9 mouse cellular contexts compared by ENCODE assay signal in the genomic region with DNA sequence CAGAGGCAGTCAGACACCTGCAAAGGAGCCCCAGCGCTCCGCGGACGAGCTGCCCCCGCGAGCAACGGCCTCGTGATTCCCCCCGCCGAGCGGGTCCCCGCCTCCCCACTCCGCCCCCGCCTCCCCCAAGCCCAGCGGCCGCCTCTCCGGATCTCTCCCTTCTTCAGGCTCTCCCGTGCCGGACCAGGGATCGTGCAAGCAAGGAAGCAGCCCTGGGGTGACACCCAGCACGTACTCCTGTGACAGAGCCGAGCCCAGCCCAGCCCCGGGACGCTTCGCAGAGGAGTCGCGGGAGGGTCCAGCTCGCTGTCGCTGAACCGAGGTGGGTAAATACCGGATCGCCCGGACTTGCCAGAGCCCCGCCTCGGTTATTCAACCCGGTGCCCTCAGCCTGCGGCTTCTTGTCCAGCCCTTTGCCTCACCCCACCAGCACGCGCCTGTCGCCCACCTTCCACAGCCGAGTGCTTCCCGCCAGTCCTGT. TPM values are rescaled to one million over a fixed set of nuclear protein-coding genes. Genes with fewer than 3 reads are reported as not detected.
DNase-seq lines count a peak whose midpoint lies in the region; ATAC-seq and TF ChIP-seq lines count a peak whose summit lies in the region.
"Had no signal": no experiment of that assay in that cellular context is flagged by ENCODE, and none has a peak within 500 bp of the region (broad histone marks: within the 10 kb centered on the region; RNA-seq: fewer than 3 reads in every experiment).

No protein-coding gene starts in this region.

- peaks cover 4% of the 10 kb centered on the region; the same call in 1 of the 2 replicates for H3K4me1 ChIP-seq in hindbrain, embryonic 11.5 days (replicated peaks; ENCODE audit: control insufficient read depth, insufficient read depth, low read length)
- no peaks in the 10 kb centered on the region for H3K4me1 ChIP-seq in midbrain, postnatal 0 days (ENCODE audit: insufficient read depth, low read length)
- H3K4me1 ChIP-seq: liver, embryonic 15.5 days had no signal

- H3K4me2 ChIP-seq in hindbrain, embryonic 11.5 days (replicated peaks; ENCODE audit: low read depth, low read length): peak overlapping the region; percentile 33
- H3K4me2 ChIP-seq in midbrain, postnatal 0 days (ENCODE audit: low read depth, low read length, poor library complexity, severe bottlenecking): peak overlapping the region; percentile 60
- H3K4me2 ChIP-seq: liver, embryonic 15.5 days had no signal

- H3K9me3 ChIP-seq in hindbrain, embryonic 11.5 days (ENCODE audit: control insufficient read depth, low read length): no peaks in the 10 kb centered on the region
- H3K9me3 ChIP-seq in midbrain, postnatal 0 days (ENCODE audit: low read length): no peaks in the 10 kb centered on the region
- H3K9me3 ChIP-seq: liver, embryonic 15.5 days had no signal

- peak overlapping the region; percentile 79 for H3K27ac ChIP-seq in hindbrain, embryonic 11.5 days (ENCODE audit: low read depth, low read length)
- peak overlapping the region; percentile 88 for H3K27ac ChIP-seq in midbrain, postnatal 0 days (ENCODE audit: low read depth, low read length)
- H3K27ac ChIP-seq: liver, embryonic 15.5 days had no signal

- peak; percentile 42 to 55 for DNase-seq in kidney, postnatal 4 days
- no peak for DNase-seq in kidney, adult 8-10 months
- DNase-seq in brain, adult 2 months (ENCODE audit: low read depth, low spot score): peak; percentile 80
- DNase-seq in hindbrain, embryonic 11.5 days (ENCODE audit: low spot score): peak; percentile 58
- DNase-seq in midbrain, postnatal 0 days (ENCODE audit: low spot score): peak; percentile 45
- no peak for DNase-seq in T-cell, adult 2 months (ENCODE audit: low spot score)
- DNase-seq in layer of hippocampus, adult 8-10 months (ENCODE audit: low spot score in 2 of 2): no peak
- DNase-seq in kidney, postnatal 25 days: no peak

- no peak for TF ChIP-seq CTCF in midbrain, postnatal 0 days (IDR thresholded peaks at IDR 0.05)

- H3K9ac ChIP-seq in hindbrain, embryonic 11.5 days (ENCODE audit: low read depth, low read length): peak overlapping the region; percentile 59
- H3K9ac ChIP-seq in midbrain, postnatal 0 days (replicated peaks; ENCODE audit: low read length, poor library complexity, severe bottlenecking): peak overlapping the region; percentile 73
- H3K9ac ChIP-seq: liver, embryonic 15.5 days had no signal

- no peaks in the 10 kb centered on the region for H3K36me3 ChIP-seq in hindbrain, embryonic 11.5 days (ENCODE audit: control insufficient read depth, insufficient read depth, low read length)
- H3K36me3 ChIP-seq in midbrain, postnatal 0 days (ENCODE audit: insufficient read depth, low read length): no peaks in the 10 kb centered on the region
- H3K36me3 ChIP-seq: liver, embryonic 15.5 days had no signal

- H3K4me3 ChIP-seq in hindbrain, embryonic 11.5 days (ENCODE audit: low read depth, low read length): peak overlapping the region; percentile 41
- H3K4me3 ChIP-seq in midbrain, postnatal 0 days (ENCODE audit: low read depth, low read length): peak overlapping the region; percentile 48
- H3K4me3 ChIP-seq: liver, embryonic 15.5 days had no signal

- ATAC-seq in hindbrain, embryonic 11.5 days (ENCODE audit: low FRiP score): no peak
- no peak; the same call in 1 of the 2 replicates for ATAC-seq in midbrain, postnatal 0 days (ENCODE audit: low FRiP score)

- under 1% methylated on average over 42 of the region's 42 CpGs for WGBS in hindbrain, embryonic 11.5 days
- WGBS in midbrain, postnatal 0 days: under 1% methylated on average over 39 of the region's 42 CpGs

- peaks cover 85% of the 10 kb centered on the region for H3K27me3 ChIP-seq in hindbrain, embryonic 11.5 days (ENCODE audit: control insufficient read depth, insufficient read depth, low read length)
- peaks cover 18% of the 10 kb centered on the region for H3K27me3 ChIP-seq in midbrain, postnatal 0 days (ENCODE audit: insufficient read depth, low read length)

RNA-seq across cellular contexts. Expression of gene Gad1, which starts 9.2 kb away (rescaled TPM):
- 11.8 and 16.6 TPM in 2 replicates for polyA plus RNA-seq in hindbrain, embryonic 11.5 days (2014; fragmentation: Nextera tagmentation; extraction: Ambion mirVana)
- total RNA-seq in midbrain, postnatal 0 days (2014; rRNA removed): 154 and 181 TPM in 2 replicates
- 160 and 176 TPM in 2 replicates for polyA plus RNA-seq in midbrain, postnatal 0 days (2015; fragmentation: Nextera tagmentation; extraction: Ambion mirVana)
- 100 to 1,000 TPM; 288 to 395 (median 349) TPM for total RNA-seq in layer of hippocampus, adult 8-10 months (2022)

RNA-seq across cellular contexts. Expression of gene Erich2, which starts 53.4 kb away (rescaled TPM):
- polyA plus RNA-seq in hindbrain, embryonic 11.5 days (2014; fragmentation: Nextera tagmentation; extraction: Ambion mirVana): 1.2 and 2.1 TPM in 2 replicates
- 0.52 and 0.66 TPM in 2 replicates for total RNA-seq in midbrain, postnatal 0 days (2014; rRNA removed)
- polyA plus RNA-seq in midbrain, postnatal 0 days (2015; fragmentation: Nextera tagmentation; extraction: Ambion mirVana): 3.1 and 3.4 TPM in 2 replicates
- 1 to 10 TPM in 1 of 4 experiments, under 1 TPM in 3; 0.34 to 1.7 (median 0.76) TPM for total RNA-seq in layer of hippocampus, adult 8-10 months (2022)
- polyA plus RNA-seq: liver, embryonic 15.5 days had no signal

Comparison
In these comparisons a context has a peak if more than half of its experiments do, and no peak if none do; other contexts are left out.
1. DNase-seq: peak in kidney, postnatal 4 days (2 of 2), brain, adult 2 months (single experiment), hindbrain, embryonic 11.5 days (single experiment) and midbrain, postnatal 0 days (single experiment); none in kidney, adult 8-10 months (0 of 2), T-cell, adult 2 months (single experiment), layer of hippocampus, adult 8-10 months (0 of 2) and kidney, postnatal 25 days (0 of 2).